Mouse (Mus musculus): ENCODE measurements around the gene Prrc2b.

GRCm38 (mm10) chr2:32190620-32191019 is 39.7 kb downstream of the Prrc2b start:
- TF ChIP-seq CTCF (IDR thresholded peaks at IDR 0.05; ENCODE audit: low read depth) (0 out of 2 replicates have a peak, but pooled peaks have one; percentile 8), EP300 (IDR thresholded peaks at IDR 0.05; ENCODE audit: low read depth) (no peak)
